Mouse (Mus musculus): Measurements from ENCODE around the gene Aamp.

GRCm38 (mm10) chr1:74250096-74250495 lies 34.4 kb downstream of the Aamp start:
- TF ChIP-seq CTCF (IDR thresholded peaks at IDR 0.05; ENCODE audit: low read depth, low read length) (no peak), GATA2 (IDR thresholded peaks at IDR 0.05; ENCODE audit: borderline replicate concordance, low read depth, low read length) (no peak), GATA1 (IDR thresholded peaks at IDR 0.05; ENCODE audit: borderline replicate concordance, low read length) (no peak), TAL1 (conservative IDR thresholded peaks at IDR 0.05; ENCODE audit: low read depth, low read length) (no peak), POLR2AphosphoS5 (IDR thresholded peaks at IDR 0.05; ENCODE audit: insufficient replicate concordance, low read depth, low read length) (no peak)

All from G1E (cell line).